Mouse (Mus musculus): Measurements from ENCODE around the gene Atg4b. TPM values are rescaled to one million over a fixed set of nuclear protein-coding genes. Genes with fewer than 3 reads are reported as not detected.

Atg4b gene
- polyA plus RNA-seq, 1 experiment from 2014 or later, result 84.5 TPM

DNA sequence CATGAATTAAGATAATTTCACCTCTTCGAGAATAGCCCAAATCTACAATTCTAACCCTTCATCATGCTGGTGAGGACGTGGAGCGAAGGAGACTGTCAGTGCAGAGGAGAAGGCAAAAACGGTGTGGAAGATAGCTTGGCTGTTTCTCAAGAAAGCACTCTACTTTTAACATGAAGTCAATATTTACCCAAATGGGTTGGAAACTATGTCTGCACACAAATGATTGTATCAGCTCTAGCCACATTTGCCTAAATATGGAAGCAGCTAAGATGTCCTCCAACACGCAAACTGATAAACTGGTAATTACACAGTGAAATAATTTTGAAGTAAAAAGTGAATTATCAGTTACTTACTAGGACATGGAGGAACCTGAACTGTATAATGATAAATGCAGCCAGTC is 51.5 kb downstream of the Atg4b start:
- no peaks in the 10 kb centered on the region for H3K9me3 ChIP-seq
- 85% methylated on average over 5 of the region's 5 CpGs for WGBS
- peak overlapping the region; percentile 75; the same call in 1 of the 2 replicates for H3K9ac ChIP-seq
- peak overlapping the region; percentile 94 for H3K4me2 ChIP-seq
- H3K36me3 ChIP-seq, result peaks cover 19% of the 10 kb centered on the region
- H3K27me3 ChIP-seq, result no peaks in the 10 kb centered on the region
- ATAC-seq (ENCODE audit: low FRiP score, low read depth), result no peak
- peaks cover 37% of the 10 kb centered on the region for H3K4me1 ChIP-seq (replicated peaks)
- 0 out of 2 replicates have a peak overlapping the region, but pooled peaks have one; percentile 83 for H3K27ac ChIP-seq (replicated peaks)
- H3K4me3 ChIP-seq, result peak overlapping the region; percentile 79

DNA sequence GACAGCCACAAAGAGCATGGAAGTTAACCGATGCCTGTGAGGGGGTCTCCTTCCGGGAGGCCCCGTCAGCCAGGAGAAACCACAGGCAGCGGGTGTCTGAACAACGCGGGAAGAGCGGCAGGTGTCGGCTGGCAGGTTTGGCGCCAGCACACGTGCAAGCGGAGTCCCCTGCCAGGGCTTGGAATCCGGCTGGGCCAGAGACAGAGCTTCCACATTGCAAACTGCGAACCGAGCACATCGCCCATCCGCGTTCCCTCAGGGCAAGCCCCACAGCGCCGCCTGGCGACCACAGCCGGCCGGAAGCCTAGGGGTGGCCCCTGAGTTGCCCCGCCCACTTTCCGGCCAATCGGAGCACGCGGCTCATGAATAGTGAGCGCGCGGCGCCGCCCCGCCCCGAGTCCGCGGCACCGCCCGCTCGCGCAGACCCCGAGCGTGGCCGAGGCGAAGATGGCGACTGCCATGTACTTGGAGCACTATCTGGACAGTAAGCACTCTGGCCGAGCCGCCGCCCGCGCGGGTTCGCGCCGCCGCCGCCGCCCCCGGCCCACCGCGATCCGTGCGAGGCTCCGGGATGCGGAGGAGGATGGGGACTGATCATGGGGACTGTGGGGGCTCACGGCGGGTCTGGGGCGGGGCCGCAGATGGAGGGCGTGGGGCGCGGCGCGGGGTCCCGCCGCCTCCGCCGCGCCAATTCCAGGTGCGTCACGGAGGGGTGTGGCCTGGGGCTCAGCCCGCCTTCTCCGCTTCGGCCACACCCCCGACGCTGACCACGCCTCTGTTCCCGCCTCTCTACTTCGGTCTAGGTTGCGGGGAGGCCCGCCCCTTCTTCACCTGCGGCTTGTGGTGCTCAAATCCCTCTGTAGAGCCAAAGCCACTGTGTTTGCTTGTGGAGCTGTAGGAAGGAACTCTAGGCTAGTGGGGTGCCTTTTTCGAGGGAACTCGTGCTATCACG is 52.5 kb downstream of the Atg4b start, which contains the start of gene Ing5:
Ing5 (plus strand) TSS at position 410 of the 952 bp plus-strand sequence.
- under 1% methylated on average over 69 of the region's 94 CpGs for WGBS
- H3K27ac ChIP-seq (replicated peaks), result peak within 1 kb of the TSS; percentile 99
- H3K4me1 ChIP-seq (replicated peaks), result peaks cover 37% of the 10 kb centered on the region

DNA sequence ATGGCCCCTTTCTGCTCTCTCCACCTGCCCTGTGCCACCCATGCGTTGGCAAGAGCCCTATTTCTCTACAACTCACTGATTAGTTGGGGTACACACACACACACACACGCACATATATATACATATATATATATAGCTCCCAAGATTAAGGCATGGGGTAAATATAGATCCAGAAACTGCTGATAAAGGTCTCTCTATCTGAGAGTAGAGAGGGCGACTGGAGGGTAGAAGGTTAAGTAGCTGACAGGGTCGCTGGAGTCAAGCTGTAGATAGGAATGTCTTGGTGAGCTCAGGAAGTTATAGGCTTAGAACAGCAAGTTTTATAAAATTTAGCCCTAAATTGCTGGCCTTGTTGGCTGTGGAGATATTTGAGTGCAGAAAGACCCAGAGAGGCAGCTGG is 53.5 kb downstream of the Atg4b start:
- no peaks in the 10 kb centered on the region for H3K27me3 ChIP-seq
- no peaks in the 10 kb centered on the region for H3K9me3 ChIP-seq
- H3K36me3 ChIP-seq, result peaks cover 17% of the 10 kb centered on the region
- H3K4me1 ChIP-seq (replicated peaks), result peaks cover 37% of the 10 kb centered on the region
- 81% methylated on average over 4 of the region's 4 CpGs for WGBS
- ATAC-seq (ENCODE audit: low FRiP score, low read depth), result no peak
- H3K27ac ChIP-seq (replicated peaks), result peak overlapping the region; percentile 99; the same call in 1 of the 2 replicates
- H3K4me3 ChIP-seq, result peak overlapping the region; percentile 79
- 0 out of 2 replicates have a peak overlapping the region, but pooled peaks have one; percentile 84 for H3K9ac ChIP-seq
- peak overlapping the region; percentile 94 for H3K4me2 ChIP-seq

More for the DNA sequence above, 52.5 kb downstream of the Atg4b start, which contains the start of gene Ing5:
- Histone ChIP-seq H3K36me3 (peaks cover 20% of the 10 kb centered on the region), H3K27me3 (no peaks in the 10 kb centered on the region), H3K4me3 (peak within 1 kb of the TSS; percentile 79), H3K9me3 (no peaks in the 10 kb centered on the region), H3K9ac (peak within 1 kb of the TSS; percentile 84), H3K4me2 (peak within 1 kb of the TSS; percentile 94)
- peak; percentile 94 for ATAC-seq (ENCODE audit: low FRiP score, low read depth)

DNA sequence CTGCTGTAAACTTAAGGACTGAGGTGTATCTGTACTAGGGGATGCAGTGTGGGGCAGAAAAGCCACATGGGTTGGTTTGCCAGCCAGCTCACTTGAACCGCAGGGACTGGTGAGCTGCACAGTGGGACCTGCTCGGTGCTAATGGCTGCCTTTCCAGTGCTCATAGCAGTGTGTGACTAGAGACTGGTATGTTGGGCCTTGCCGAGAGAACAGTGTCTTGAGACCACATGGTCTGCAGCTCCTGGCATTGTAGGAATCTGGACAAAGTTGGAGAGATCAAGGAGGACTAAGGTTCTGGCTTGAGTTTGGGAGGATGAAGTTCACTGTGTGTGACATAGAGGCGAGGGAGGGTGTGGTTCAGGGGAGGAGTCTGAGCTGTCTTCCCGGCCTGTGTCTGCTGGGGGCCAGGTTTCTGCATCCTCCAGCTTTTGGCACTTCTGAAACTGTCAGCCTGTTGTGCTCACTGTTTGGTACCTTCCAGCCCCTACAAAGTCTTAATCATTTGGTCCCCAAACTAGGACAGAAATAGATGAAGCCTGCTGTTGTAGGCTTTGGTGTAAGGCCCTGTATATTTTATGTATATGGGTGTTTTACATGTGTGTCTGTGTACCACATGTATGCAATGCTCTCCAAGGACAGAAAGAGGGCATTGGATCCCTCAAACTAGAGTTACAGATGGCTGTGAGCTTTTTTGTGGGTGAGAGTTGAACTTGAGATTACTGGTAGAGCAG is 54.1 kb downstream of the Atg4b start:
- H3K36me3 ChIP-seq, result peaks cover 21% of the 10 kb centered on the region
- peak overlapping the region; percentile 94 for H3K4me2 ChIP-seq
- H3K9ac ChIP-seq, result no peak overlapping the region
- peaks cover 37% of the 10 kb centered on the region for H3K4me1 ChIP-seq (replicated peaks)
- H3K4me3 ChIP-seq, result no peak overlapping the region
- no peaks in the 10 kb centered on the region for H3K9me3 ChIP-seq
- no peak for ATAC-seq (ENCODE audit: low FRiP score, low read depth)
- WGBS, result 88% methylated on average over 5 of the region's 5 CpGs
- H3K27me3 ChIP-seq, result no peaks in the 10 kb centered on the region
- H3K27ac ChIP-seq (replicated peaks), result no peak overlapping the region

DNA sequence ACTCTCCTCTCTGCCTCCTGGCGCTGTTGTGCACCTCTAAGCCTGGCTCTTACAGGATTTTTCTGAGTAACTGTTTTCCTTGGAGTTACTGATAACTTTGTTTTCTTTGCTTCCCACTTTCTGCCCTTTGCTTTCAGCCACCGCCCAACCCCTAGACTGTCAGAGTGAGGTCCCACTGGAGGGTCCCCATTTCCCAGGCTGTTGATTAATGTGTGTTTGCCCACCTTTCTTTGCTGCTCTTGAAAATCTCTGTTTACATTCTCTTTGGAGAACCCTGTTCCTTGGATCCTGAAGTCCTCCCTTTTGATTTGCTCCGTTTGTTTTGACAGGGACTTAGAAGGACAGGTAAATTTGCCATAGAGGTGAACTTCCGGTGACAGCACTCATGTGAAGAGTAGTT is 57.6 kb downstream of the Atg4b start:
- 95% methylated on average over 4 of the region's 4 CpGs for WGBS
- Histone ChIP-seq H3K27ac (replicated peaks) (no peak overlapping the region), H3K9me3 (no peaks in the 10 kb centered on the region), H3K4me1 (replicated peaks) (peaks cover 18% of the 10 kb centered on the region), H3K9ac (no peak overlapping the region), H3K4me3 (no peak overlapping the region), H3K27me3 (no peaks in the 10 kb centered on the region), H3K4me2 (no peak overlapping the region), H3K36me3 (peaks cover 51% of the 10 kb centered on the region)
- ATAC-seq (ENCODE audit: low FRiP score, low read depth), result no peak

DNA sequence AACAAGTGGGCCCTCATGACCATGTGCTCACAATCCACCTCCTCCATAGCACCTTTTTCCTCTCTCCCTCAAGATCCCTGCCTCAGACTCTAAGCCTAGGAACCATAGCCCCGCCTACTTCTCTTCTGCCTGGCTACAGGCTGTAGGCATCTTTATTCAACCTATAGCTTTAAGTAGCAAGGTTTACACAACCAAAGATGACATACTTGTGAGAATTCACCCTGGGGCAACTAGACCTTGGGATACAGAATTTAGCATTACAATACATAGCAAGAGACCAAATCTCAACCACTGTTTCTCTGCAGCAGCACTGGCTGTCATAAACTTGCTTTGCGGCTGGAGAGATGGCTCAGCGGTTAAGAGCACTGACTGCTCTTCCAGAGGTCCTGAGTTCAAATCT is 58.7 kb downstream of the Atg4b start:
- Histone ChIP-seq H3K27me3 (no peaks in the 10 kb centered on the region), H3K4me1 (replicated peaks) (peaks cover 9% of the 10 kb centered on the region), H3K9me3 (no peaks in the 10 kb centered on the region), H3K27ac (replicated peaks) (no peak overlapping the region), H3K4me3 (no peak overlapping the region), H3K9ac (no peak overlapping the region), H3K4me2 (no peak overlapping the region), H3K36me3 (peaks cover 61% of the 10 kb centered on the region)
- ATAC-seq (ENCODE audit: low FRiP score, low read depth), result no peak
- WGBS, result 96% methylated on average over 3 of the region's 3 CpGs

DNA sequence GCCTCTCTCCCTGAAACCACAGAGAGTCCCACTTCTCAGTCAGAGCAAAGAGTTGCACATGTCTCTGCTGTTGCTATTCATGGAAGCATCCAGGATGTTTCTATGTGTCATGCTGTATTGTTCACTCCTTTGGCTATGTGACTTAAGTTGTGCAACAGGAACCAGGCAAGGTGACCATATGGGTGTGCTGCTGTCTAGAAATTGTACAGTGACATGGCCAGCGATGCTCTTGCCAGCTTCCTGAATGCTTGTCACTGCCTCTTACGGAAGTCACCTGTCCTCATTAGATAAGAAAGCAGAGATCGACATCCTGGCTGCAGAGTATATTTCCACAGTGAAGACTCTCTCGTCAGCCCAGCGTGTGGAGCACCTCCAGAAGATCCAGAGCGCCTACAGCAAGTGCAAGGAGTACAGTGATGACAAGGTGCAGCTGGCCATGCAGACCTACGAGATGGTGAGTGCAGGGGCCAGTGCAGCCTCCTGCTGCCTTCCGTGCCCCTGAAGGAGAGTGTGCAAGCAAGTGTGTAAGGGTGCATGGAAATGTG is 60.3 kb downstream of the Atg4b start:
- Histone ChIP-seq H3K9ac (no peak overlapping the region), H3K27ac (replicated peaks) (no peak overlapping the region), H3K4me1 (replicated peaks) (no peaks in the 10 kb centered on the region), H3K4me2 (no peak overlapping the region), H3K27me3 (no peaks in the 10 kb centered on the region), H3K9me3 (no peaks in the 10 kb centered on the region), H3K4me3 (no peak overlapping the region), H3K36me3 (peaks cover 76% of the 10 kb centered on the region)
- WGBS, result 98% methylated on average over 8 of the region's 8 CpGs
- no peak for ATAC-seq (ENCODE audit: low FRiP score, low read depth)

DNA sequence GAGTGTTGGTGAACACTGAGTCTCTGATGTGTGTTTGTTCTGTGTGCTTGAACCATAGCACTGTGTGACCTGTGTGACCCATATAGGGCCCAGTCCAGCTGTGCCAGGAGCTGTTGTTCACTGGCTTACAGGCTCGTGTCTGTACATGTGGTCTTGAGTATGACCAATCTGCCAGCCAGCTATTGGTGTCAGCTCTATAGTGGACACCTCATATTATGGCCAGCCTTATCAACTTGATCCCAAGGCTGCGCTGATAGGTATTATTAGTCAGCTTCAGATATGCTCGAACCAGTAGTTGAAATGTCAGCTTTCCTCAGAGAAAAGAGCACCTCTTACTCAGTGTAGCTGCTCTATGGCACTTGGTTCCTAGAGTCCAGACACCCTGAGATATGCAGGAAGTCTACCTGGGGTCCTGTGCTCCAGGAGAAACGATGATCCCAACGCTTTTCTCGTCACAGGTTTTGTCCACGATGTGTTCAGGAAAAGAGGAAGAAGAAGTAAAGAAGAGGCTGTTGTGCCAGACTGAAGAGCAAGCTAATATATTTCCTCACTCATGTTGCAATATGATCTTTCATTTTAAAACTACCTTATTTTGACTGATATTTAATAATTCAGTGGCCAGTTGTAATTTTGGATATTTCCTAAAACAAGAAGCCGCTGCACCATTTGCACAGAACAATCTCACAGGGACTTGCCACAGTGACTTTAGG is 66.7 kb downstream of the Atg4b start:
- no peak overlapping the region for H3K4me3 ChIP-seq
- H3K36me3 ChIP-seq, result peaks cover 75% of the 10 kb centered on the region
- no peaks in the 10 kb centered on the region for H3K27me3 ChIP-seq
- no peak overlapping the region for H3K9ac ChIP-seq
- H3K4me2 ChIP-seq, result no peak overlapping the region
- no peaks in the 10 kb centered on the region for H3K9me3 ChIP-seq
- H3K4me1 ChIP-seq (replicated peaks), result no peaks in the 10 kb centered on the region
- no peak for ATAC-seq (ENCODE audit: low FRiP score, low read depth)
- no peak overlapping the region for H3K27ac ChIP-seq (replicated peaks)
- 94% methylated on average over 8 of the region's 8 CpGs for WGBS

DNA sequence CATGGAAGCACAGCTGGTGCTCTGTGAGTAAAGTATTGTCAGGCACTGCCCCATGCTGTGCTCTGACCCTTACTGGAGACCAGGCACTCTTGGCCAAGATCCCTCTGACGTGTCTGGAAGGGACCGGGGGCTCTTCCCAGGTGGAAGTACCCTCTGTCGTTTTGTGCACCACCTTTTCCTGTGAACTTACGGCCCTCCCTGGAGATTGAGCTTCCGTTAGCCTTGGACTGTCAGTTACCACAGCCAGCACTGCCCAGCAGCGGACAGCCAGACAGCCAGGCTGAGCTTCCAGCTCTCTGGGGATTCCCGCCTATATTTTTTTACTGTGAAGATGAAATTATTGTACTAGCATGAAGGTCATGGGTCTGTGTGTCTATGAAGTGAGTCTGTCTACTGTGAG is 67.4 kb downstream of the Atg4b start:
- 76% methylated on average over 7 of the region's 7 CpGs for WGBS
- Histone ChIP-seq H3K9me3 (no peaks in the 10 kb centered on the region), H3K27me3 (no peaks in the 10 kb centered on the region), H3K4me2 (no peak overlapping the region), H3K36me3 (peaks cover 68% of the 10 kb centered on the region), H3K9ac (no peak overlapping the region), H3K27ac (replicated peaks) (no peak overlapping the region), H3K4me3 (no peak overlapping the region), H3K4me1 (replicated peaks) (no peaks in the 10 kb centered on the region)
- no peak for ATAC-seq (ENCODE audit: low FRiP score, low read depth)

DNA sequence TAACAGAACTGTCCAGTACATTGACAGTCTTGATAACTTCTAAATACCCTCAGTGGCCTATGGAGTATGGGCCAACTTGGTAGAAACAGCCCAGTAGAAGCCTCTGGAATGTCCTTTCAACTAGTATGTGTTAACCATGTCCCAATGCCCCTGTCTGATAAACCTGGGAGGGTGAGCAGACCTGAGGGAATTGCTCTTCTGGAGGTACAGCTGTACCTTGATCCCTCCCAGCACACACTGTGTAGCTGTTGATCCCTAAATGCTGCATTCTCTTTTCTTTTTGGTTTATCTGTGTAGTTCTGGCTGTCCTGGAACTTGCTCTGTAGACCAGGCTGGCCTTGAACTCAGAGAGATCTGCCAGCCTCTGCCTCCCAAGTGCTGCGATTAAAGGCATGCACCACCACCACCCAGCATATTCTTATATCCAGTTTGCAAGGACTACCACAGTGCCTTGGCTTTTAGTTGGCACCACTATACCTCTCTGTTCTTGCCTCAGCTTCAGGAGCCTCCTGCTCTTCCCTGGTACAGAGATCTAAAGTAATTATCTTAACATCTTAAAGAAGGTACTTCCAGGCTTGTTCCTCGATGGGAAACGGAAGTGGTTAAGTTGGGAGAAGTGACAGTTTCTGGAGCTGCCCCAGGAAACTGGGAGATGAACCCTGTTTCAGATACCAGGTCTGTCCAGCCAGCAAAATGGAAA is 72.6 kb downstream of the Atg4b start:
- peaks cover 17% of the 10 kb centered on the region for H3K36me3 ChIP-seq
- 85% methylated on average over 3 of the region's 3 CpGs for WGBS
- no peaks in the 10 kb centered on the region for H3K27me3 ChIP-seq
- H3K4me3 ChIP-seq, result no peak overlapping the region
- peak overlapping the region; percentile 94 for H3K27ac ChIP-seq (replicated peaks)
- no peak for ATAC-seq (ENCODE audit: low FRiP score, low read depth)
- H3K9ac ChIP-seq, result no peak overlapping the region
- H3K9me3 ChIP-seq, result no peaks in the 10 kb centered on the region
- H3K4me1 ChIP-seq (replicated peaks), result peaks cover 16% of the 10 kb centered on the region
- peak overlapping the region; percentile 64 for H3K4me2 ChIP-seq

DNA sequence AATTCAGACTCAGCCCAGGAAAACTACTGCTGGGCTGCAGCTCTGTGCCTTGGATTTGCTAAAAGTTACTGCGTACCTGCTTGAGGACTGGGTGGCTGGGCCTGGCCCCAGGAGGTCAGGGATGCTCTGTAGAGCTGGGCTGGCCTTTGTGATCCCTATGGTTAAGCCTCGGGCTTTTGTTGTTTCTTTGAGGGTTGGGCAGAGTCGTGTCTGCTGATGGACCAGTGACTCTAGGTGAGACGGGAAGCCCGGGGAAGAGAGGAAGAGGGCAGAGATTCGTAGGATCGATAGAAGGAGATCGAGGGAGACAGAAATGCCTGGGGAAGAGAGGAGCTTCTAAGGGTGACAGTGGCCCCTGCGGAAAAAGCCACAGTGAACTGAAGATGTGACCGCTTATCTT is 73.3 kb downstream of the Atg4b start, which contains the start of gene D2hgdh:
D2hgdh (plus strand) TSS at position 301 of the 400 bp plus-strand sequence.
- ATAC-seq (ENCODE audit: low FRiP score, low read depth), result peak; percentile 5
- peak within 1 kb of the TSS; percentile 51 for H3K9ac ChIP-seq
- 2% methylated on average over 10 of the region's 10 CpGs for WGBS
- peak within 1 kb of the TSS; percentile 64 for H3K4me2 ChIP-seq
- H3K27me3 ChIP-seq, result no peaks in the 10 kb centered on the region
- peak within 1 kb of the TSS; percentile 94 for H3K27ac ChIP-seq (replicated peaks)
- H3K4me3 ChIP-seq, result peak within 1 kb of the TSS; percentile 51
- peaks cover 12% of the 10 kb centered on the region; the same call in 1 of the 2 replicates for H3K36me3 ChIP-seq
- H3K4me1 ChIP-seq (replicated peaks), result peaks cover 16% of the 10 kb centered on the region
- H3K9me3 ChIP-seq, result no peaks in the 10 kb centered on the region

Data from hindbrain, embryonic 15.5 days (tissue).